Mouse (Mus musculus): ENCODE results near the gene Lbr.
"Not testable (repeated sequence)": the region's sequence is repeated elsewhere in the genome, so short reads cannot be mapped to it uniquely, and the experiment has no call there.

Lbr gene

DNA sequence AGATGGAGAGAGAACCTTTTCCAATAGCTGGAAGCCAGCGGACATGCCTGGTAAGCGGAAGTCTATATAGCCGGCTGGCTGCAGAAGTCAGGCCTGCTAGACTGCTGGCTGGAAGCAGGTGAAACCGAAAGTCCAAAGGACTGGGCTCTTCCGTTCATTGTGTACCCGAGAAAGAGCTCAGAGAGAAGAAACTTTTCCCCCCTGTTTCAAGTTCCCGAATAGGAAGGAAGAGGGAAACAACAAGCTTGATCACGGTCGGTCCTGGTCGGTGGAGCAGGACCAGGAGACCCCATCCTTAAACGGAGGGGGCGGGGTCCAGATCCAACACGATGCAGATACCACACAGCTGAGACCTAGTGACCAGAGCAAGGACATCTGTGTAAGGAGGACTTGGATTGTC, 9.6 kb upstream of the Lbr start:
- no peak for DNase-seq (ENCODE audit: low spot score)

DNA sequence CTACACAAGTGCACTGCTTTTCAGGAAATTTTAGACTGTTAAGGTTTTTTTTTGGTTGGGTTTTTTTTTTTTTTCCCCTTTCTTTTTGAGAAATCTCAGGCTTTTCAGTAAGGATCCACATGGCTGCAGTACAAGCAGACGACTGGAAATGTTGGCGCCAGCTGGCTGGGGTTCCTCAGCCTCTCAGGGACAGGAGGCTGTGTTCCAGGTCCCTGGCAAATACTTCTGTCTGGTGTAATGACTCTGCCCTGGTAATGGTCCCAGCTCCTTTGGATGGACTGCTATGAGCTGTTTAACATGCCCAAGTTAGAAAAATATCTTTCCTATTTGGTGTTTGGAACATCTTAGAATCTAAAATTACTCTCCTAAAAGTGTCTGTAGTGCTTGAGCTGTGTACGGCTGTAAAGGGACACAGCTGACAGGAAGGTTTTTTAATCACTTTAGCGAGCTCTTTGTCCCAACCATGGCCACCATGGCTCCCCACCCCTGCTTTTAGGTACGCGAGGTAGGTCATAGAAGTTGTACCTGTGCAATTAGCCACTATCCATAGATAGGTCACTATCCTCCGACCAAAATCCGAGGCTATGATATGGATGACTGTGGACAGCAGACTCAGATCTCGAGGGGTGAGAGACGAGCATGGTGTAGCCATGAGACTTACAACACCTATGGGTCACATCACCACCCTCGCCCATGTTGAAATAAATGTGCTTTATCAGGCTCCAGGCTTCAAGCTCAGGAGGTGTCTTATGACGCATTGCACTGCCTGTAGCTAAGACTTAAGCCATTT, 8.9 kb upstream of the Lbr start:
- no peak for DNase-seq (ENCODE audit: low spot score)

DNA sequence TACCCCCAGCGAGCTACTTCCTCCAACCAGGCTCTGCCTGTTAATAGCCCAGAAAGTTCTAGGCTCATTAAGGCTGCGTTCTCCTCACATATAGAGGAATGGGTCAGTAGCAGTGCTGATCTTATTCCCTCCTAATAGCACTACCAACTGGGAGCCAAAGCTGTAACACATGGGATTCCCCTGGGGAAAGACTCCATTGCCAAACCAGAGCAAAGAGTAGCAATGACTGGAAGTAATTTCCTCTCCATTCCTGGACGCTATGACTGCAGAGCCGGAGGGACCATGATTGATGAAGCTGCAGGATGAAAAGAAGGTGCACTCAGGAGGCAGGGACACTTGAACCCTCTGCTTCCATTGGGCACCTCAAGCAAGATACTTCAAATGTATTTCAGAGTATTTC, 7.6 kb upstream of the Lbr start:
- no peak for DNase-seq (ENCODE audit: low spot score)

DNA sequence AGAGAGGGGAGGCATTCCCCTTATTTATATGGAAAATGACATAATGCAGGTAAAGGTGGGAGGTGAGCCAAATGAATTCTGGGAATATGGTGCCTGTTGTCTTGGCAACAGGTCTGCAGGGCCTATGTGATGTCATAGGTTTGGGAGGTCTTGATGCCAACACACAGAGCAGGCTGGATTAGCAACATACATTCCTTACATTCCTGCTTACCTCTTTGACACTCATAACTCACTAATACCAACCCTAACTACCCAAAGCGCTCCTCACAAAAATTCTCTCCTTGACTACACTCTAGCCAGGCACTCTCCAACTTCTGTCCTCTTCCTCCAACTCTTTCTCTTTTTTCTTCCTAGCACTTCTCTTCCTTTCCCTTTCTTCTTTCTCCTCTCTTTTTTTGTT, 5.4 kb upstream of the Lbr start:
- DNase-seq (ENCODE audit: low spot score) = no peak

DNA sequence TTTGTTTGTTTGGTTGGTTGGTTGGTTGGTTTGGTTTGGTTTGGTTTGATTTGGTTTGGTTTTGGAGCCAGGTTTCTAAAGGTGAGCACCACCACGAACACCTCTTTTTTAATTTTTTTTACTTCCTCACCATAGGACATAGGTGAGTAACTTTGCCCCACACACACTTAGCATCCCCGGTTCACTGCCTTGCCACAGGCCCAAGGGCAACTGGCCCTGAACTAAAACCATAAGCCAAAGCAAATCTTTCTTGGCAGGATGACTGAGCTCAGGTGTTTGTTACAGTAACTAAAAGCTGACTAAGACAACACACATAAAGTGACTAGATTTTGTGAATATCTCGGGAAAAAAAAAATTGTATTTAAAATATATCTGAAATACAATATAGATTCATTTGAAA, 4.5 kb upstream of the Lbr start:
- DNase-seq (ENCODE audit: low spot score) = no peak

DNA sequence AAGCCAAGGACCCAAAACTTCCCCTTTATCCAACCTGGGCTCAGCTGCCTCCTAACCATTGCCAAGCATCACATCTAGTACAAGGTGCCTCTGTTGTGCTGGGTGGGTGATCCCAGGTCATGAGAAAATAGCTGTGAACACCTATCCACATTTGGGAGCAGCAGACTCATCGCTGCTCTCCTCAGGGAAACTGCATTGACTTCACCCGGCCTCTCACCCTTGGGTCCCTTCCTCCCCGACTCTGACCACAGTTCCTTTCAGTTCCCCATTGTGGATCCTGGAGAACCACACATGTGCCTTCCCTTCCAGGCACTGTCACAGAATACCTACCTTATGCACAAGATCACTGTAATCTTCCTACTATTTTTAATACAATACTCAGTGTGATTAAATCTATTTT, 2.9 kb upstream of the Lbr start:
- no peak for DNase-seq (ENCODE audit: low spot score)

DNA sequence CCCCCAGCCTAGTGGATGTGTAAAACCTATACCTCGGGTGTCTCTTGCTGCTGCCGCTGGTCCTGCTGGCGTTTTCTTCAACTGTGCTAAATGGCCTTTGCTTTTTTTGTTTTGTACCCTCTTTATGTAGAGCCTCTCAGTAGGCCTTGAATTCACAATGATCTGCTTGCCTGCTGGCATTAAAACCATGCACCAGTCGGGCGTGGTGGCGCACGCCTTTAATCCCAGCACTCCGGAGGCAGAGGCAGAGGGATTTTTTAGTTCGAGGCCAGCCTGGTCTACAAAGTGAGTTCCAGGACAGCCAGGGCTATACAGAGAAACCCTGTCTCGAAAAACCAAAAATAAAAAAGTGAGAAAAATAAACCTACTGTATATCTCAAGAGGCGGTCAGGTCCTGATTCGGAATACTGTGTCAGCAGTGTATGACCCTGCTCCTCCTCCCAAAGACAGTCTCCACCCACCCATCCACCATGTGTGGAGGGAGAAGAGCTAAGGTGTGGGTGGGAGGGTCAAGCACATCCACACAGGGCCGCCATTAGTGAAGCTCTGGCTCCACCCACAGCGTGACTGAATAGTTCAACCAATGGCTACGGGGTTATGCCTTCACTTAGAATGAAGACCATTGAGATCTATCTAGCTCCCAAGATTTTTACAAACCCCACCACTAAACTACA, 2.2 kb upstream of the Lbr start:
- DNase-seq (ENCODE audit: low spot score) = no peak

DNA sequence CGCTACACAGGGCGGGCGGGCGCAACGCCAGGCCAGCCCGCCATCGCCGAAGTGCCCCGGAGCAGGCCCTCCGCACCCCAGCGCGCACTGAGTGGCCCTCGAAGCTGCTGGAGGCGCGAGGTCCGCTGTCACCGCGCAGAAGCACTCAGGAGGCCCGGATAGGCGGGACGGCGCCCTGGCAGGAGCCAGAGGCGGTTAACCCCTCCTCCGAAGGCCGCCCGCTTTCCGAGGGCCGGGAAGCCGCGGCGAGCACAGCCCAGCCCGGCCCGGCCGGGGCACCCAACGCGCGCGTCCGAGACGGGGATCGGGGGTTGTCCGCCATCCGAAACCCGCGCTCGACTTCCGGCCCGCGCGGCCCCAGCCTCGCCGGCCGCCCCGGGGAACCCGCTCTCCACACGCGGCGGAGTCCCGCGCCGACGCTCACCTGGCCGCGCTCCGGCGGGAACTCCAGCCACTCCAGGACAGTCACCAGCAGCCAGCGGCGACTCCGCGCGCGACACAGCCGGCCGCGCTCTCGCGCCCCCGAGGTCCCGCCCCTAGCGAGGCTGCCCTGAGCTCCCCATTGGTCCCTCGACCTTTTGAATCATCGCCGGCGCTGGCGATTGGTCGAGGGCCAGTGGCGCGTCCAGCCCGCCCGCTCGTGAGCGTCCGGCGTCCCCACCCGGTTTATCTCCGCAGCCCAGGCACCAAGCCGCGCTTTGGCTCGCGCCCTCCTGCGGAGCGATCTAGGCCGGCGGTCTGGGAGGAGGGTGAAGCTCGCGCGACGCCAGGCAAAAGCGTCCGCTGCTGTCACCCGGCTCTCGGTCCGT, 778 bp downstream of the Lbr start:
- DNase-seq (ENCODE audit: low spot score) = peak; percentile 97

DNA sequence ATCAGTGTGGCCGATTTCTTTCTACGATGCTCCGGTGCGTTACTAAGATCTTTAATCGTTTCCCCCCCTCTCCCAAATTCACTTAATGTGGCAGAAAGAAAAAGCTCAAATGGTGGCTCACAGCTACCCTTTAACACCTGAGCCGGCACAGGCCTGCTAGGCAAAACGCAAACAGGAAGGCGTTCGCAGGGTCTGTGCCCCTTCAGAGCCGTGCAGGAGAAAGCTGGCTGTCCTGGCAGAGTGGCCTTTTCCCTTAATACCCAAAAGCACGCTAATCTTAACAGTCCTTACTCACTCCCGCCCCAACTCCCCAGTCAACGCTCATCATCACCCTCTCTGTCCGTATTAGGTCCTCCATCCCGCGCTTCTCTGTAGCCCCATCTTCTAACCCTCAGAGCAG, 1.4 kb downstream of the Lbr start:
- no peak for DNase-seq (ENCODE audit: low spot score)

DNA sequence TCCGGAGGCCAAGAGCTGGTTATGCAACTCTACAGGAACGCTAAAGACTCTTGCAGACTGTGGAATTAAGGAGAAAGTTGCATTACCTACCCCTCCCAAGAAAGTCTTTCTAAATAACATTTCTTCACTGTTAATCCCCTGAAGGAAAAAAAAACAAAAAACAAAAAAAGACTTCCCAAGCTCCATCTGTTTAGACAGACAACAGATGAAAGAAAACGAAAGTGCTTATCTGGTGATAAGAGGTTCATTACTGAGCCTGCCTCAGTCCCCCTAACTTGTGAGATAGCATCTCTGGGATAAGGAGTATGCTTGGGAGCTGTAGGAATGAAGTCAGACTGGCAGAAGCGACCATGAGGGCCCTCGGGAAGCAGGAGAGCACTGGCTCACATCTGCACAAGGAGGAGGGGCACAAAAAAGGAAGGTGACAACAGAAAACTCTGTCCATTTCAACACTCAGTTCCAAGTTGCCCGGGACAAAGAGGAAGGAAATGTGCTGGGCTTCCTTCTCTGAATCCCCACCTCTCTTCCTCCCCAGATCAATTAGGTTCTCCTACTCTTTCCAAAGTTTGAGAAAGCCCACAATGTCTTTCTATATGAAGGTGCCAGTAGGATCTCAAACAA, 3.0 kb downstream of the Lbr start:
- no peak for DNase-seq (ENCODE audit: low spot score)

DNA sequence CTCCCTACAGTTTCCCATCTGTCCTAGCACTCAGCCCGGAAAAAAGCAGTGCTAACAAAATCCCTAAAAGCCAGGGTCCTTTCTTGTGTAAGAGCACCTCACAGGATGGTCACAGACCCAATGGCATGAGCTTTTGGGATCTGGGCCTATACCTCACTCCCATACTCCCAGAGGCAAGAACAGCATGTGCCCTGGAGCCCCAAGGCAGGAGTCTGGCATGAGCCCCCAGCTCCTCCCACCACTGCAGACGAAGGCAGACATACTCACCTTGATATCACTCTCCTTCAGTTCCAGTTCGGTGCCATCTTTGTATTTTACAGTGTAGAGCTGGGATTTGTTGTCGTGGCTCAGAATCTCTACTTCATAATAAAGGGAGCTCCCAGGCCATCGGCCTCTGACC, 4.7 kb downstream of the Lbr start:
- DNase-seq (ENCODE audit: low spot score) = no peak

DNA sequence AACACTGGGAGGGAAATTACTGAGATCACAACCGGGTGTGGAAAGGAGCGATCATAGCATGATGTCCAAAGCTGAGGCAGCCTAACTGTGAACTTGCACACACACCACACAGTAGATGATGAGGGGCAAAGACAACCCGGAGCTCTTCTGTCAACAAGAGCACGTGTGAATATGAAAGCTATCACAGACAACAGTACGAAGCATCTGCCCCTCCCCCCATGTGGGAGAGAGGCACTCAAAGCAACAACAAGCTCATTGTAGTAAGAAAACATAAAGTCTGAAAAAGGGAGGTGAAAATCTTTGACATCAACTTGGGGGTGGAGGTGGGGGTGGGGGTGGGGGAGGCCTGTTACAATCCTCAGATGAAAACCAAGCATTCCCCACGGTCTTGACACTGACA, 9.7 kb downstream of the Lbr start:
- DNase-seq (ENCODE audit: low spot score) = no peak

DNA sequence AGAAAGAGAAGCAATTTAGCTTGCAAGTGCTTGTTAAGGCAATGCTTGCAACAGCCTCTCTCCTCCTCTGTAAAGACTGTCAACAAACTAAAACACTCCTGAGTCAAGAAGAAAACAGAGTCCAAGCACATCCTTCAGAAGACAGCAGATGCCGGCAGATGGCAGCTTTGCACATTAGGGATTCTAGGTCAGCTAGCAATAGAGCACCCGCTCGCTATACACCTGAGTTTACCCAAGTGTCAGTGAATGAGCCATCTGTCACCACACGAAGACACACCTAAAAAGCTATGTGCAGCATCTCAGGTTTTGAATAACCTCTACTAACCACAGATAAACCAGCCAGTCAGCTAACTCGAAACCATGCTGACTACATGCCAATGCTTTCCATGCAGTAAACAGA, 10.1 kb downstream of the Lbr start:
- DNase-seq (ENCODE audit: low spot score) = no peak

DNA sequence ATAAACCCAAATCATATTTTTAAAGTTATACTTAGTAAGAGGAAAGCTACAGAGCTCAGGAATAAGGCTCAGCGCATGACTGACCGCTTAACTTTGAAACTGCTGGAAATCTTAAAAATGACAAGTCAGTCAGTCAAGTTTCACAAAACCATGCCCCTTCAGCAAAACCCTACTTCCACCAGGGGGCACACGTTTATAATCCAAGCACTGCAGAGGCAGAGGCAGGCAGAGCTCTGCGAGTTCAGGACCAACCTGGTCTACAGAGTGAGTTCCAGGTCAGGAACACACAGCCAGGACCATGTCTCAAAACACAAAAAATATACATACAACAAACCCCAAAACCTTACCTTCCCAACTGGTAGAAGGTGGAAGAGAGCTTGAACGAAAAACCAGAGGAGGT, 14.5 kb downstream of the Lbr start:
- no peak for DNase-seq (ENCODE audit: low spot score)

DNA sequence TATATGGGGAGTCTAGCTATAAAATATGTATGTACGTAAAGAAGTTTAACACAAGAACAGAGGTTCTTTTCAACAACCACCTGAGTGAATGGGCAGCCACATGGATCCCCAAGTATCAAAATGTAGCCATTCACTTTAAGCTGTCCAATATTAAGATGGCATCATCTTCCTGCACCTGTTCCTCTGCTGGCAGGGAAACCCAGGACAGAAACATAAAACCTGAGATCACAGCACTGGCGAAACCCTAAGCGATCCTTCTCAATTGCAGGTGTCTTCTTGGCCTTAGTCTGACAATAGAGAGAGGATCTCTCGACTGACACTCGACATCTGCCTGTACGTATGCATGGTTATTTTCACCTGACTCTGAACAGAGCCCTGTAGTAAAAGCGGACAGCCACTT, 16.1 kb downstream of the Lbr start:
- DNase-seq (ENCODE audit: low spot score) = no peak

DNA sequence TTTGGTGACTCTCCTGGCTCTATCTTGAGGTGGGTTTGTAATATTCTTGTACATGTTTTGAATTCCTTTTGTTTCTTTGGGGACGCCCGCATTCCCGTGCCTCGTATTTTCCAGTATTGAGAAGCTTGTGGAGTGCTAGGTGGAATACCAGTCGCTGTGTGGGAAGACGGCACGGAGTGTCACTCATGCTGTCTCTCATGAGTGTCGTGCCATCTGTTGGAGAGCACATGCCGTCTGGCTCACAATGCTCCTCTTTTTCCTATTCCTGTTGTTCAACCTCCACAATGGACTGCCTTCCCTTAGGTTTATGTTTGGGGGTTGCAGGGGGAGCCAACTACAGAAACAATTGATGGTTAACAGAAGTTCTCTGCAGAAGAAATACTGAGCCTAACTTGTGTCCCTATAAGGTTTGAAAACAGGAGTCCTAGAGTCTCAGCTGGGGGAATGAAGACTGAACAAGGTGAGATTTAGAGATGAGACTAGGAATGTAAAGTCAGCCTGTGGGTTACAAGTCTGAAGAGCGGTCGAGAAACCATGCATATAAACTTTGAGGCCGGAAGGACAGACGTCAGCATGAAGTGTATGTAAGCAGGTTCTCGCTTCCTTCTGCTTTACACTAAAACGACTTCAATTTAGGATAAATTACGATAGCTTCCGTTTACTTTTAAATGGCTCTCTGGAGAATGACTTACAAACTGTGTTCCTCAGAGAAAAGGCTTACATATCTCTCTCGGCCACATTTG, 31.2 kb downstream of the Lbr start:
- no peak for DNase-seq (ENCODE audit: low spot score)

DNA sequence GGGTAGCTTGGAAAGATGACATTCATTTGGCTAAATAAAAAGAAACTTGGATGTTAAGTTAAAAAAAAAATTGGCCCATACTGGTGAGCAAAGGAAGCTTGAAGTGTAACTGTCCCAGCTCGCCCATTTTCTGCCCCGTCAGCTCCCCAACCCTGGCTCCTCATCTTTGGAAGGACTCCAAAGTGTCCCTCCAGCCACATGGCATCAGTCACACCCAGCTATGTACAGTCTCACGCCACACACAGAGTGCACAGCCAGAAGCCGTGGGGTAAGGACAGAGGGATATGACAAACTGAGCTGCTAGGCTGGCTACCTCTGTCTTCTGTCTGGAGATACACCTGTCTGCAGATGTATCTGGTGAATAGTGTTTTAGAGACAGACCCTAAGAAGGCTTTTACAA, 42.2 kb downstream of the Lbr start:
- no peak for DNase-seq (ENCODE audit: low spot score)

DNA sequence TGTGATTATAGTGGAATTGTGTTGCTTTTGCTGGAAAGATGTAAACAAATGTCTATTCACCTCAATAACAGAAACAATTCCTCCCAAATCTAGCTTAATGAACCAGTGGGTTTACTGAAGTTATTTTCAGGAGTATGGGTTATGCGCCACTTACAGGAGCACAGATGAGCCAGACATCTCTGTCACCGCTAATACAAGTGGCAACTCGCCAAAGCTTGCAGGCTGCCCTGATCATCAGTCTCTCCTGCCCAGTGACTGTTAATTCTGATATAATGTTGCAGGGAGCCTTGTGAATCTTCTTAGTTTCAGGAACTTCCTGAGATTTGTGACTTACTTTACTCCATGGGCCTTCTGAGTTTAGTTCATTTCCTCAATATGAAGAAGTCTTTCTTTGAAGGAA, 42.9 kb downstream of the Lbr start:
- DNase-seq (ENCODE audit: low spot score) = no peak

DNA sequence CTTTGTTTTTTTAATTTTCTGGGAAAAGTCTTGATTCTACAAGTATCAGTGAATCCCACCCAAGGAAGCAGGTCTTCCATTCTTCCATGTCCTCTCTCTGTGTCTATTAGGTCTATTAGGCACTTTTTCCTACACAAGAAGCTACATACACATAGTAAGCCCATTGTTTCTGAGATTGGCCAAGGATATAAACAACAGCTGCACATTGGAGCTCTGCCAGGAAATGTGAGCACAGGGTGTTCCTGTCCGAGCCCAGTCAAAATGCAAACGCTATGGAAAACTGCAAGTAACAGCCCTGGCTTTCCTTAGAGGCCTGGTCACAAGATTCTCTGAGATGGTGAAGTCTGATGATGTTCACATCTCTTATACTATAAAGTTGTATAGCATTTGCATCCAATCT, 49.3 kb downstream of the Lbr start:
- no peak for DNase-seq (ENCODE audit: low spot score)

DNA sequence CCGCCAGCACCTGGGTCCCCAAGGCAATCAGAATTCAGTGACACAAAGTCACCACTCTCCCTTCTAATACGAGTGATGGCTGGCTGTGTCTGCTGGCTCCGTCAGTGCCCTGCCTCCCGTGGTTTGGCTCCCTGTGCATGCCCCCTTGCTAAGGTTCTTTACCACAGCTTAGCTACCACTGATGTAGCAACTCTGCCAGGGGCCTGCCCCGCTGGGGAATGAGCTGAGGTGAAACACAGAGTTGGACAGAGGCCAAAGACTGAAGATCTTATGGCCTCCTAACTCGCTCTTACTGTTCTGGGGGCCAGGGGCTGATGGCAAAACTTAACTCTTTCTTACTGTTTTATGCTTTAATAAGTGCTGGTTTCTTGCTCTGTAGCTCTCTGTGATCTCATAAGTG, 52.9 kb downstream of the Lbr start:
- DNase-seq (ENCODE audit: low spot score) = no peak

DNA sequence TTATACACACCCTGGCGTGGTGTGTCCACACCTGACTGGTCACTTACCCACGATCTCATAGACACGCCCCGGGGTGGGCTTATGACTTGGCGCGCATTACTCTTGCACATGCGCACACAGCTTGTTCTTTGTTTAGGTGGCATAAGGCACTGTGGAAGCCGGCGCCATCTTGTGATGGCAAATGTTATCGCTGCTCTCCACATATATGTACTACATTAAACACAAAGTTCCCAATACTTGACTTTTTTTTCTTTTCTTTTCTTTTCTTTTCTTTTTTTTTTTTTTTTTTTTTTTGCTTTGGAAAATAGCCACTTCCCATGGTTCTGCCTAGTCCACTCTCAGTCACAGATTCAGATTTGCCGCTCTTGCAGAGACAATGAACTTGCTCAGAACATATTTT, 60.2 kb downstream of the Lbr start:
- DNase-seq (ENCODE audit: low spot score) = not testable (repeated sequence)

DNA sequence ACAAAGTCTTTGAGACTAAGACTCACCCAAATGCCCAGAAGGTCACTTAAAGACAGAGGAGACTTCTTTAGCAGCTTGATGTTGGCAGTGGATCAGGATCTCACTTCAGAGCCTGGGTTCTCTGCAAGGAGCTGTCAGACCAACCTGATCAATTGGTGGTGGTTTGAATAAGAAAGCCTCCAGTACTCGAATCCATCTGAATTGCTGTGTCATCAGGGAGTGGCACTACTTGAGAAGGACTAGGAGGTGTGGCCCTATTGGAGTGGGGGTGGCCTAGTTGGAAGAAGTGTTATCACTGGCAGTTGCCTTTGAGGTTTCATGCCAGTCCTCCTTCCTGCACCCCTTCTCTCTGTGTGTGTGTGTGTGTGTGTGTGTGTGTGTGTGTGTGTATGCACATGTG, 66.3 kb downstream of the Lbr start:
- peak; percentile 5 for DNase-seq (ENCODE audit: low spot score)

Measured in c-Kit-positive CD71-positive TER-119-positive erythroid progenitor cells, embryonic 14.5 days (primary cell).